Mouse (Mus musculus) heart, embryonic 14.5 days (tissue): Measurements from ENCODE around the gene Arhgap4. TPM values are rescaled to one million over a fixed set of nuclear protein-coding genes. Genes with fewer than 3 reads are reported as not detected.

Experiments used
- ATAC-seq: fragments of 200-750 bp; cut with Nextera tagmentation; 2 replicates; pipeline ENCODE4 v1.8.0; 2017; ENCODE audit warnings: low read depth, moderate TSS enrichment; ENCODE audit not compliant: insufficient number of reproducible peaks, insufficient read depth, low FRiP score
- H3K27ac ChIP-seq, 2 experiments: fragments of 200-500 bp in 1 of 2; fragments of 300-500 bp in 1 of 2; sonication (generic) in 1 of 2; replicated peaks in 1 of 2; 2 replicates each; pipeline ENCODE4 v1.5.1; 2012 to 2014; ENCODE audit warnings: low read depth in 2 of 2, low read length in 2 of 2, control low read depth in 1 of 2, mild to moderate bottlenecking in 1 of 2, mixed read lengths in 1 of 2; ENCODE audit not compliant: control insufficient read depth in 1 of 2, insufficient read depth in 1 of 2
- H3K27me3 ChIP-seq: fragments of 300-500 bp; sonication (generic); 2 replicates; pipeline ENCODE4 v1.6.1; 2014; ENCODE audit warnings: mild to moderate bottlenecking, low read length, control low read depth; ENCODE audit not compliant: control insufficient read depth, insufficient read depth
- H3K36me3 ChIP-seq: fragments of 300-500 bp; sonication (generic); 2 replicates; pipeline ENCODE4 v1.6.1; 2014; ENCODE audit warnings: mild to moderate bottlenecking, control low read depth, low read length, mixed read lengths; ENCODE audit not compliant: control insufficient read depth, insufficient read depth
- H3K4me1 ChIP-seq, 2 experiments: fragments of 200-500 bp in 1 of 2; fragments of 300-500 bp in 1 of 2; sonication (generic) in 1 of 2; 2 replicates each; pipeline ENCODE4 v1.6.1; 2012 to 2014; ENCODE audit warnings: low read length in 2 of 2, control low read depth in 1 of 2, mixed read lengths in 1 of 2; ENCODE audit not compliant: control insufficient read depth in 2 of 2, insufficient read depth in 2 of 2
- H3K4me2 ChIP-seq: fragments of 300-500 bp; sonication (generic); 2 replicates; pipeline ENCODE4 v1.6.1; 2014; ENCODE audit warnings: mild to moderate bottlenecking, low read length
- H3K4me3 ChIP-seq, 2 experiments: fragments of 200-500 bp in 1 of 2; fragments of 300-500 bp in 1 of 2; sonication (generic) in 1 of 2; 2 replicates each; pipeline ENCODE4 v1.5.1; 2012 to 2014; ENCODE audit warnings: low read length in 2 of 2, mild to moderate bottlenecking in 2 of 2, control low read depth in 1 of 2, low read depth in 1 of 2, moderate library complexity in 1 of 2; ENCODE audit not compliant: control insufficient read depth in 1 of 2, insufficient read depth in 1 of 2
- H3K9ac ChIP-seq: fragments of 300-500 bp; sonication (generic); 2 replicates; pipeline ENCODE4 v1.6.1; 2014; ENCODE audit warnings: mild to moderate bottlenecking, low read length
- H3K9me3 ChIP-seq: fragments of 300-500 bp; sonication (generic); 2 replicates; pipeline ENCODE4 v1.6.1; 2016; ENCODE audit warnings: low read length, control low read depth; ENCODE audit not compliant: control insufficient read depth
- WGBS: fragments of 180-500 bp; shearing (Covaris S2); extraction: QIAGEN DNeasy Blood & Tissue Kit; methylation state at CpG from one replicate; pipeline ENCODE4 v1.1.7; 2014; 5-methylcytosine and 5-hydroxymethylcytosine counted together
- polyA plus RNA-seq: library from polyadenylated mRNA; unstranded; fragments of >200 nt; fragmentation: Nextera tagmentation; extraction: Ambion mirVana; gene quantifications from 2 replicates; pipeline ENCODE4 v1.2.1, GENCODE M21; 2014

Gene Arhgap4
- polyA plus RNA-seq, 1 experiment from 2014 or later = 1.1 TPM

GRCm38 (mm10) chrX:73914827-73915703, 6.6 kb downstream of the Arhgap4 start:
- Histone ChIP-seq H3K4me1 (no peaks in the 10 kb centered on the region; a peak in 1 of 4 replicates), H3K36me3 (peaks cover 31% of the 10 kb centered on the region), H3K27me3 (no peaks in the 10 kb centered on the region), H3K4me2 (peak overlapping the region; percentile 55), H3K9ac (peak overlapping the region; percentile 44; the same call in 1 of the 2 replicates), H3K9me3 (no peaks in the 10 kb centered on the region), H3K27ac (peak overlapping the region; percentile 83), H3K4me3 (peak overlapping the region; percentile 18 to 25)
- ATAC-seq = peak; percentile 94
- 29% methylated on average over 31 of the region's 31 CpGs for WGBS

GRCm38 (mm10) chrX:73911588-73911987, 10.1 kb downstream of the Arhgap4 start:
- Histone ChIP-seq H3K9ac (no peak overlapping the region), H3K27me3 (no peaks in the 10 kb centered on the region; the same call in 1 of the 2 replicates), H3K4me2 (no peak overlapping the region), H3K4me1 (no peaks in the 10 kb centered on the region; a peak in 1 of 4 replicates), H3K4me3 (no peak overlapping the region), H3K36me3 (no peaks in the 10 kb centered on the region), H3K27ac (no peak overlapping the region), H3K9me3 (no peaks in the 10 kb centered on the region)
- 75% methylated on average over 2 of the region's 2 CpGs for WGBS
- ATAC-seq = no peak

- 13% methylated on average over 23 of the region's 26 CpGs for WGBS
- 0 out of 2 replicates have a peak, but pooled peaks have one; percentile 27 for ATAC-seq
- no peaks in the 10 kb centered on the region for H3K9me3 ChIP-seq
Observed at GRCm38 (mm10) chrX:73911156-73911555, 10.5 kb downstream of the Arhgap4 start.

GRCm38 (mm10) chrX:73910451-73910850, 11.2 kb downstream of the Arhgap4 start:
- peak overlapping the region in 1 of 2 experiments; percentile 2; a peak in 1 of 4 replicates for H3K4me3 ChIP-seq
- H3K27ac ChIP-seq = no peak overlapping the region
- H3K4me2 ChIP-seq = no peak overlapping the region
- no peaks in the 10 kb centered on the region; a peak in 1 of 4 replicates for H3K4me1 ChIP-seq
- no peaks in the 10 kb centered on the region; the same call in 1 of the 2 replicates for H3K27me3 ChIP-seq
- no peaks in the 10 kb centered on the region for H3K9me3 ChIP-seq
- H3K9ac ChIP-seq = no peak overlapping the region
- no peaks in the 10 kb centered on the region for H3K36me3 ChIP-seq
- no peak for ATAC-seq

More at GRCm38 (mm10) chrX:73911156-73911555, 10.5 kb downstream of the Arhgap4 start:
- no peaks in the 10 kb centered on the region; the same call in 1 of the 2 replicates for H3K27me3 ChIP-seq
- H3K4me2 ChIP-seq = peak overlapping the region; percentile 38
- no peak overlapping the region for H3K27ac ChIP-seq
- no peaks in the 10 kb centered on the region; a peak in 1 of 4 replicates for H3K4me1 ChIP-seq
- H3K9ac ChIP-seq = no peak overlapping the region
- H3K36me3 ChIP-seq = no peaks in the 10 kb centered on the region
- peak overlapping the region; percentile 2 to 12; a peak in 3 of 4 replicates for H3K4me3 ChIP-seq

DNA sequence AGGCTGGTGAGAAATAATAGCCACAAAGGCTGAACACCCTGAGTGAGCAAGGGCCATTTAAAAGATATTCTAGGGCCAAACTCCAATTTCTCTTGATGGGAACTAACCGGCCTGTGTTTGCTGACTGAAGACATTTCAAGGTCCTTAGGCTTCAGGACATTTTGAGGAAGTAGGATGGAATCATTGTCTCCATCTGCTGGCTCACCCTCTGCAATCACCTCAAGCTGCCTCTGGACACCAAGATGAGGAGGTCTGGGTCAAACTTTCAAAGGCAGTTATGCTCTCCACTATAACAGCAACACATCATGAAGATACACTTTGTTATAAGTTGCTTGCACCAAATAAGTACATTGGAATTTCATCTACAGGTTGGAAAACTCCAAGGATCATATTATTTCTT, 11.6 kb downstream of the Arhgap4 start:
- Histone ChIP-seq H3K9me3 (no peaks in the 10 kb centered on the region), H3K4me1 (no peaks in the 10 kb centered on the region; a peak in 1 of 4 replicates), H3K27ac (no peak overlapping the region), H3K27me3 (no peaks in the 10 kb centered on the region; the same call in 1 of the 2 replicates), H3K4me2 (no peak overlapping the region), H3K9ac (no peak overlapping the region), H3K36me3 (no peaks in the 10 kb centered on the region), H3K4me3 (no peak overlapping the region)
- 68% methylated on average over 1 of the region's 1 CpGs for WGBS
- no peak for ATAC-seq

DNA sequence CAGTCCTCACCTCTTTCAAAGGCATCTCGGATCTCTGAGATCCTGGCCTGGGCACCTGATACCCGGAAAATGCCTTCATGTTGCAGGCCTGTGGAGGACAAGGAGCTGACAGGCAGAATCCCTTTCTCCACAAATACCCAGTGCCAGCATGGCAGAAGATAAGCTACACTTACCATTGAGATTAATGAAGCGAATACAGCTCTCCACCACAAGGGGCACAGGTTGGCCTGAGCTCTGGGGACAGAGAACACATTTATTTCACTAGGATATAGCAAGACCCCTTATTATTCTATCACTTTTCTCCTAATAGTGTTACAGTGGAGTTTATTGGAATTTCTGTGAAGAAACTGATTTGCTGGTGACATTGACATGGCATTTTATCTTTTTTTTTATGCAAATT, 23.7 kb downstream of the Arhgap4 start:
- no peaks in the 10 kb centered on the region for H3K9me3 ChIP-seq
- WGBS = 34% methylated on average over 3 of the region's 3 CpGs
- no peak overlapping the region for H3K9ac ChIP-seq
- no peak overlapping the region for H3K4me3 ChIP-seq
- H3K36me3 ChIP-seq = no peaks in the 10 kb centered on the region
- ATAC-seq = no peak
- H3K27ac ChIP-seq = no peak overlapping the region
- H3K4me2 ChIP-seq = no peak overlapping the region
- no peaks in the 10 kb centered on the region for H3K27me3 ChIP-seq
- H3K4me1 ChIP-seq = no peaks in the 10 kb centered on the region

- Histone ChIP-seq H3K9ac (no peak within 1 kb of the TSS), H3K27ac (no peak within 1 kb of the TSS), H3K27me3 (no peaks in the 10 kb centered on the region), H3K36me3 (no peaks in the 10 kb centered on the region), H3K4me3 (no peak within 1 kb of the TSS), H3K4me1 (no peaks in the 10 kb centered on the region), H3K4me2 (no peak within 1 kb of the TSS), H3K9me3 (no peaks in the 10 kb centered on the region)
- no peak for ATAC-seq
- WGBS = 22% methylated on average over 2 of the region's 2 CpGs
Observed at GRCm38 (mm10) chrX:73895719-73896118, 26.0 kb downstream of the Arhgap4 start, which contains the start of gene L1cam. Gene L1cam (minus strand): TSS chrX:73896105.
